Mouse (Mus musculus) bone marrow, adult 2 months (tissue): ENCODE results near the gene Gje1.

Experiments
- CTCF ChIP-seq: fragments of 200-500 bp; IDR thresholded peaks from 2 replicates; pipeline ENCODE4 v1.5.1; 2011; ENCODE audit warnings: low read length, control low read depth; ENCODE audit not compliant: control insufficient read depth, insufficient read depth
- POLR2A ChIP-seq: fragments of 200-500 bp; IDR thresholded peaks from 2 replicates; pipeline ENCODE4 v1.6.1; 2011; ENCODE audit warnings: low read depth, mild to moderate bottlenecking, control low read depth, low read length, borderline replicate concordance; ENCODE audit not compliant: control insufficient read depth

DNA sequence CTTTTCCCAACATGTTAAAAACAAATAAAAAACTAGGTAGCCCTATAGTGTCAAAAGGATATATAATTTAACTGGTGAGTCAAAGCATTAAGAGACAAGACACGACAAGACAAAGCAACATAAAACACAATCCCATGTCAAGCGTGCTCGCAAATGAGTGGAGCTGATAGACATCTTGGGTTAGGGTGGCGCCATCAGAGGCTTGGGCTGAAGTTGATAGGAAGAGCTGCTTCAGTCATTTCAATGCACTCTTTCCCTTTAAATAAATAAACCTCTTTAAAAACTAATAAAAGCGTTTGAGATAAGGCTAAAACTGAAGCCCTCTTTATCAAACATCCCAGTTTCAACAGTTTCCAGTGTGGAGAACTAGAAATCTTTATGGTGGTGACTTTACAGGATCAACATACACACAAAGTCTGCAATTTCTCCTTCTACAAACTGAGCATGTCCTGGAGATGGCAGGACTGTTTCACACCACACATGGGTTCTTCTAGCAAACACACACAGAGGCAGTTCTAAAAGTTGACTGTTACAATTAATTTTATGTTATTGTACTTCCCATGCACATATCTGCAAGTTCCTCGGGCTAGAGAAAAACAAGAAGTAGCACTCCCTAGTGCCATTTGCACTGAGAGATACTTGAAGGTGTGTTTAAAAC, 29.1 kb downstream of the Gje1 start:
- no peak for TF ChIP-seq CTCF
- no peak for TF ChIP-seq POLR2A
